Mouse (Mus musculus) spleen, adult 2 months (tissue): ENCODE data around the gene Dmxl2.

Experiments
- CTCF ChIP-seq: fragments of 200-500 bp; IDR thresholded peaks from 2 replicates; pipeline ENCODE4 v1.5.1; 2011; ENCODE audit warnings: mild to moderate bottlenecking, inconsistent platforms; ENCODE audit not compliant: insufficient read depth, insufficient read length, insufficient replicate concordance; ENCODE audit errors: extremely low read depth
- POLR2A ChIP-seq: fragments of 200-500 bp; IDR thresholded peaks from 2 replicates; pipeline ENCODE4 v1.6.1; 2011; ENCODE audit warnings: low read depth, low read length, inconsistent platforms

GRCm38 (mm10) chr9:54544212-54544953 is 43.0 kb upstream of the Dmxl2 start:
- TF ChIP-seq CTCF (no peak), POLR2A (no peak)
